Mouse (Mus musculus): ENCODE data around the gene Spsb4. TPM values are rescaled to one million over a fixed set of nuclear protein-coding genes. Genes with fewer than 3 reads are reported as not detected.

Gene Spsb4
- total RNA-seq (2022): 1 to 10 TPM; 3.7 to 5.1 (median 4.4) TPM

DNA sequence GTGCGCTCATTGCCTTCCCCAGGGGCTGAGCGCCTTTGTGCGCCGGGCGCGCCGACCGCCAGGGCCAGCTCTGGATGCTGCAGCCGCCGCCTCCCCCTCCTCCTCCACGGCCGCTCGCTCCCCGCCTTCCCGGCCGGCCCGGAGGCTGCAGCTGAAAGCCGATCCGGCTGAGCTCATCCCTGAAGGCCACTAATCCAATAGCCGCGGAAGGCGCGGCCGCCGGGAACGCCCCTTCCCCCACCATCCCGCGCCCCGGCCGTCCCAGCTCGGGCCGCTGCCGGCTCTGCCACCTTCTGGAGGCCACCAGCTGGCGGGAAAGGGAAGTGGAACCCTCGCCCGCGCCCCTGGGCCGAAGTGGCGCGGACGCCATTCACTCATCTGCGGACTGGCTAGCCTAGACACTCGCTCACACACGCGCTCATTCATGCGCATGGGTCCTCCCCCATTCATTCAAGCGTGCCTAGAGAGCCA is at the start of gene Spsb4:
TSS of gene Spsb4 (minus strand) at position 167 of the 471 bp plus-strand sequence.
- peak; percentile 40 to 65 for DNase-seq (ENCODE audit: low spot score in 2 of 2)

GRCm38 (mm10) chr9:97067761-97068160 is 49.1 kb upstream of the Spsb4 start:
- DNase-seq (ENCODE audit: low spot score in 2 of 2): no peak

- DNase-seq (ENCODE audit: low spot score in 2 of 2): no peak
These were observed 47.2 kb upstream of the Spsb4 start for GRCm38 (mm10) chr9:97065885-97066284.

- no peak for DNase-seq (ENCODE audit: low spot score in 2 of 2)
These were observed 46.6 kb upstream of the Spsb4 start for GRCm38 (mm10) chr9:97065216-97065615.

DNA sequence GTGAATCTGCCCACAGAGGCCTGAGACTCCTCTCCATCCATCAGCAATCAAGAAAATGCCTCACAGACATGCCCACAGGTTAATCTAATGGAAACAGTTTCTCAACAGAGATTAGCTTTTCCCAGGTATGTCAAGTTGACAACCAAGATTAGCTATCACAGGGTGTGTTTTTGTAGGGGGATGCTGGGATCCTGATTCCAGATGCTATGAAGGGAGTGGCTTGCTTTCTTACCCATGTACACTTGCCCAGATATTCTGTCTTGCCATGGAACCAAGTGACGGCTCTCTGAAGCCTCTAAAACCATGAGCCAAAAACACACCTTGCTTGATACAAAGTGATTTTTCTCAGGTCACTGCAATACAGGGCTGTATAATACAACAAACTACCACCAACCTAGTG is 45.5 kb upstream of the Spsb4 start:
- no peak for DNase-seq (ENCODE audit: low spot score in 2 of 2)

DNA sequence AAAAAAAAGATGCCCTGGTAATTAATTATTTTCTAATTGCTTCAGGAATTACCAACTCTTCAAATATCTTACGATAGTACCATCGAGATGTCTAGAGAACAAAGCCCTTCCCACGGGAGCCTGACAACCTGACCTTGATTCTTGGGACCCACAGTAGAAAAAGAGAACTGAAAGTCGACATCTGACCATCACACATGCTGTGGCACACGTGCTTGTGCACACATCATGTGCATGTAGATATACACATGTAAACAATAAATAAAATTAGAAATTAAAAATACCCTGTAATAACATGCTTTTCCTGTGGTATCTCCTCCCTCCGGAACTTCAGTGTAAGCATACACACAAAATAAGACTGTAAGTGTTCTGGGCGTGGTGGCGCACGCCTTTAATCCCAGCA is 43.1 kb upstream of the Spsb4 start:
- DNase-seq (ENCODE audit: low spot score in 2 of 2): no peak

DNA sequence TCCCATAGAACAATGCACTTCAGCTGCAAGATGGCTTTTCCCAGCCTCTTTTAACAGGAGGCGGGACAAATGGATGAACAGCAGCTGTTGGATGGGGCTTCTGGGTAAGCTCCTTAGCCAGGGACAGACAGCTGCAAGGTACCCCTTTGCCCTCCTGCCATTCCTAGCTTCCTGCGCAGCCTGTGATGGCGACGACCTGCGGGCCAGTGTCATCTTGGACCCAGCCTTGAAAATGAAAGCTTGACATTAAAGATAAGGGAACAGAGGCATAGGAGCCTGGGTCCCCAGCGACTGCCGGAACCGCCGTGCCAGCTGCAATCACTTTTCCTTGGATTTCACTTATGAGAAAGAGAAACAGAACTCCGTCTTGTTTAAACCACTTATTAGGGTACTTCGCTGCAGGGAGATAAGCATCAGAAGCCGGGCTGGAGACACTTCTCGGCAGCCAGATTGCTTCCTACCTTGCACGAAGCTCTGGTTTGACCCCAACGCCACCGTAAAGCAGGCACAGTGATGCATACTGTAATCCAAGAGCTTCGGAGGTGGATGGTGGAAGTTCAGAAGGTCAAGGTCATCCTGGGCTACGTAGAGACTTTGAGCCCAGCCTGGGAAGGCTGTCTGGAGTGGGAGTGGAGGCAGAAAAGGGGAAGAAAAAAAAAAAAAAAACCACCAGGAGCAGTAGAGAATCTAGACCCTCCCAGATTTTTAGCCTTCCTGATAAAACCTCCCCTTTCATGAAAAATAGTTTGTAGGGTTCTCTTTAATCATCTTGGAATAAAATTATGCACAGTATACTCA is 38.1 kb upstream of the Spsb4 start:
- DNase-seq (ENCODE audit: low spot score in 2 of 2): no peak

DNA sequence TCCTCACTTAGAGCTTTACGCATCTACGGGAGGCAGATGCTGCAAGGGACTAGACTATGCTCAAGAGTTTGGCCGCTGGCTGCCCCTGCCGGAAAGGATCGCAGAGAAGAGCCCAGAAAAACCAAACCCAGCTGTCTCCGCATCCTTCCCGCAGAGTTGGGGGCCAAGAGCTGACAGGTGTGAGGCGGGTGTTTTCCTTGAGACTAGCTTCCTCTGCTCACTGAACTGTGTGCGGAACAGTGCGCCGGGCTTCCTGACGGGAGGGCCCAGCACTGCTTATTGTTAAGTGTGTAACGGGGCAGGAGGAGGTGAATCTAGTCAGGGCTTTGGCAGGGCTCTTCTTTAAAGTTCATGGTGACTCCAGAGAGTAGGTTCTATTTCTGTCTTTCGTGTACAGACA is 37.3 kb upstream of the Spsb4 start:
- no peak for DNase-seq (ENCODE audit: low spot score in 2 of 2)

- DNase-seq (ENCODE audit: low spot score in 2 of 2): no peak
These were observed 32.5 kb upstream of the Spsb4 start for GRCm38 (mm10) chr9:97051176-97051575.

DNA sequence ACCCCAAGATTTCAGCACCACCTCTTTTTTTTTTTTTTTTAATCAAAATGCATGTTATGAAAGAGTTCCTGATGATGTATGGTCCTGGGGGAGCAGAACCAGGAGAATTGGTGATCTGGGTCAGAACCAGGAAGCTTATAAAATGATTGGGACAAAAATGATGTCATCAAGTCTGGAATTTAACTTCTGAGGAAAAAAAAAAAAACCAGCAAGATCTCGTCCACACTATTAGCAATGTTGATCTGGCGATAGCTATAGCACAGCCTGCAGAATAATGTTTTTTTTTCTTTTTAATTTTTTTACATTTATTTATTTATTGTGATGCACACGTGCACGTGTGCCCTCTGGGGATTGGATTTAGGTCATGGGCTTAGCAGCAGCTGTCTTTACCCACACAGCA is 27.6 kb upstream of the Spsb4 start:
- no peak for DNase-seq (ENCODE audit: low spot score in 2 of 2)

- DNase-seq (ENCODE audit: low spot score in 2 of 2): no peak
These were observed 23.0 kb upstream of the Spsb4 start for GRCm38 (mm10) chr9:97041633-97042032.

GRCm38 (mm10) chr9:97038010-97038409 is 19.4 kb upstream of the Spsb4 start:
- no peak for DNase-seq (ENCODE audit: low spot score in 2 of 2)

DNA sequence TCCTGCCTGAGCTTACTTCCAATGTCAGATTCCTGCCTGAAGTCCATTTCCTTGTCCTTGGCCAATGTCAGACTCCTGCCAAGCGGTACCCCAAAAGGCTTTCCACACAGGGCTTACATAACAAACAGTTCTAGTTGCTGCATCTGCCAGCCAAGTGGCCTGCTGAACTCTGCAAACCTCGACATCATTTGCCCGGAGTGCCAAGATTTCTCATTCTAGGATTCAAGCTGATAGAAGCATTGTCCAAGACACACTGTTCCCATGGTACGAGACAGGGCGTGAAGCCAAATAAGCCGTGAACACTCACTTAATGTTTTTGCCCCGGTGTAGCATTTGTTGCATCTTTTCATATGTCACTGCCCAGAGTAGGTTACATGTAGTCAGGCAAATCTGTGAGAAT is 18.0 kb upstream of the Spsb4 start:
- no peak for DNase-seq (ENCODE audit: low spot score in 2 of 2)

GRCm38 (mm10) chr9:97027361-97027760 is 8.7 kb upstream of the Spsb4 start:
- DNase-seq (ENCODE audit: low spot score in 2 of 2): no peak

DNA sequence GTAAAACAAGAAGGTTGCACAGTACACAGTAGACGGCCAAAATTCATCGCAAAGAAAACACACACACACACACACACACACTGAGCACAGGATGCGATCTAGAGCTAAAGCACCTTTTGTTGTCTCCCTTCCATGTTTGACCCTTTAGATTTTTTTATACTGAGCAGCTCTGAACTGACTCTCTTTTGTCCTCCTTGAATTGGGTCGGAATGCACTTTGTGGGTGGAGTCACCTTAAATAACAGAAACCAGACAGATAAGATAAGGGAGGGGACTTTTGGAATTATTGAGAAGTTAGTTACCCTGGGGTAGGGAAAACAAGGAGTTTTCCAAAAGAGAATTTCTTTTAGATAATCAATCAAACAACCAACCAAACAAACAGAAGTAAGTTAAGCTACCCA is 7.4 kb upstream of the Spsb4 start:
- no peak for DNase-seq (ENCODE audit: low spot score in 2 of 2)

DNA sequence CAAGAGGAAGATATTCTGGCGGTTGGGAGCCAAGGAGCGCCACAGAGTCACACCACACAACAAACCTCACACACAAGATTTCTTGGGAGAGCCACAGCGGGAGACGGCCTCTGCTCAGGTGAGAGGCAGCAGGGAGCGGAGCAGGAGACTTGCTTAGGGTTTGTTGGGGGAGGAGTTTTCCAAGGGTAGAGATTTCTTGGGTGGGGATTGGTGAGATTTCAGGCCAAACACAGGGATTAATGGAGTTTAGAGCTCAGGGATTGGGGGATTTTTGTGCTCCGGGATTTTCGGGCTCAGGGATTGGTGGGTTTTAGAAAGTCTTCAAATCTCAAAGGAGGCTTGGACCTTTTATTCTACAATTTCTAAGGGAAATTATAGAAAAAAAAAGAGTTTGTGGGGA is 5.8 kb upstream of the Spsb4 start:
- no peak for DNase-seq (ENCODE audit: low spot score in 2 of 2)

DNA sequence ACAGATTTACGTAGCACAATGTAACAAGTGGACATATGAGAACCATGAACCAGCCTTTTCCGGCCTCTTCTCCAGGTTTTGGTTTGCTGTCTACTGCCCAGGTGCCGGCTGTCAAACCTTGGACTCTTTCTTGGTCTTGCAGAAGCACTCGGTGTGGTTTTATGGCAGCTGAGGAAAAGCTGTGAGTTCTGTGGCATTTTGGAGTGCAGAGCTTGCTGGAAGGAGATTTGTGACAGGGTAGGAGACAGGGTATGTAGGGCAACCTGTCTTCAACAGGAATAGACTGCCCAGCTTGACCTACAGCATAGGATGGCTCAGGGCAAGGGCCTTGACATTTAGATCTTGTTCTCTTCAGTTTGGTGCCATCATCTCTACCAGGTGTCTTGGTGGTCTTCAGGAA is 4.3 kb upstream of the Spsb4 start:
- DNase-seq (ENCODE audit: low spot score in 2 of 2): no peak

DNA sequence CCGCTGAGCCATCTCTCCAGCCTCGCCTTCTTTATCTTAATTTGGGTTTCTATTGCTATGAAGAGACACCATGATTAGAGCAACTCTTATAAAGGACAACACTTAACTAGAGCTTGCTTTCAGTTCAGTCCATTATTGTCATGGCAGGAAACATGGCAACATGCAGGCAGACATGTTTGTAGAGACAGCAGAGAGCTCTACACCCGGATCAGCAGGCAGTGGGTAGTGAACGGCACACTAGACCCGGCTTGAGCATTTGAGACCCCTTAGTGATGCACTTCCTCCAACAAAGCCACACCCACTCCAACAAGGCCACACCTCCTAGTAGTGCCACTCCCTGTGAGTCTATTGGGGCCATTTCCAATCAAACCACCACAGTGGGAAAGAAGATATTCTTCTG is 3.7 kb upstream of the Spsb4 start:
- no peak for DNase-seq (ENCODE audit: low spot score in 2 of 2)

GRCm38 (mm10) chr9:97020152-97020551 is 1.5 kb upstream of the Spsb4 start:
- DNase-seq (ENCODE audit: low spot score in 2 of 2): no peak

DNA sequence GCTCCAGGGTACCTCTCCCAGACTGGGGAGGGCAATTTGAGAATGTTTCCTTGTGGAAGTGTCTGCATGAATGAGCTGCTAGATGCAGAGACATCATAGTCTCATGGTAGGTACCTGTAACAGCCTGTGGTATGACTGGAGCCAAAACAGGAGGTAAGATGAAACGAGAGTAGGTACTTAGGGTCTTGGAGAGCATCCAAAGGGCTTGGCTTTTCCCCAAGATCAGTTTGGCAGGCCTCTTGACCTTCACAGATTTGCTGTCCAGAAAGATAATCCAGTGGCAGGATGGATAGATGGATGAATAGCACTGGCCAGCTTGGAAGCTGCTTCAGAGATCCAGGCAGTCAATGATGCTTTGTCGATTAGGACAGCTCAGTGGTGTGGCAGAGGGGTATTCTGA is 1.0 kb upstream of the Spsb4 start:
- no peak for DNase-seq (ENCODE audit: low spot score in 2 of 2)

DNA sequence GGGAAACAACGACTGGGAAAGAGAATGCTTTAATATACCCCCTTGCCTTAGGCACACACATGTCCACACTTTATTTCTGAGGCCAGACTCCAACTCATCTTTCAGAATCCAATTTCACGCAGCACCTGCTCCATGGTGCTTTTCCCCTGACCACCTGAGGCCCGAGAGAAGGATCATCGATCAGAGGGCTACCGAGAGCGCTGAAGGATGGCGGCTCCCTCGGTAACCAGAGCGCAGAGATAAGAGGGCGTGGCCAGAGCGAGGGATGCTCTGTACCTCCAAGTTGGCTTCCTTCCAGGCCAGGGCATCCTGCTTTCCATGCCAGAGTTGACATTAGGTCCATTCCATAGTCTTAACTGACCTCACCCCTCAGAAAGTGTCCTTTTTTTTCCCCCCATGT is 588 bp upstream of the Spsb4 start:
- no peak for DNase-seq (ENCODE audit: low spot score in 2 of 2)

DNA sequence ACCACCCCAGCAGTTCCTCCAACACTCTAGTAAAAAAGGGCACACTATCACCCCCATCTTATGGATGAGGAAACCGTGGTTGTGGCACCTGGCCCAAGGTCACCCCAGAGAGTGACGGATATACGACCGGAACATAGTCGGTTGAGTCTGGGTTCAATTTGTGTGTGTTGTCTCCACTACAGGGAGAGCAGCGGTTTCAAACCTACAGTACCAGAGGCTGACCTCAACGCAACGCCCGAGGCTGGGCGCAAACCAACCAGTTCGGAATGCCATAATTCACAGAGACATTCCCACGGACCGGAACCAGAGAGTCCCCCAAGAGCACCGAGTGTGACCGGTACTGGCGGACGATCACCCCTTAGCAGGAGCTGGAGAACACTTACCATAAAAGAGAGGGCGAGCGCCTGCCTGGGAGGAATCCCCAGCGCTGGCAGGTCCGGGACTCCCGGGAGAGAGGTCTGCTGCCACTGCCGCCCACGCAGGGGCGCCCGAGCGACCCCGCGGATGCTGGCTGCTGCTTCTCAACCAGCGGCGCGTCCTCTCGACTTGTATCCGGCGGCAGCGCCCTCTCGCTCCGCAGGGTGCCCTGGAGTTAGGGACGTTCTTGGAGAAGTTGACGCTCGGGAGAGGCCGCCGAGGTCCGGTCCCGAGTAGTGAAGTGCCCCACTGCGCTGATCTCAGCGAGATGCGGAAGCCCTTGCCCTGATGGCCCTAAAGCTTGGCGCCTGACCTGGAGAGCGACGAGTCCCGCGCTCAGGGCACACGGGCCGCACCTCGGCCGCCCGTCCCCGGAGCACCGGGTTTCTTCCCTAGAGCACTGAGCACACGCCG is 617 bp downstream of the Spsb4 start:
- DNase-seq (ENCODE audit: low spot score in 2 of 2): peak; percentile 43 to 46
